Mouse (Mus musculus): Measurements from ENCODE around the gene Tom1l1.

Tom1l1 gene

DNA sequence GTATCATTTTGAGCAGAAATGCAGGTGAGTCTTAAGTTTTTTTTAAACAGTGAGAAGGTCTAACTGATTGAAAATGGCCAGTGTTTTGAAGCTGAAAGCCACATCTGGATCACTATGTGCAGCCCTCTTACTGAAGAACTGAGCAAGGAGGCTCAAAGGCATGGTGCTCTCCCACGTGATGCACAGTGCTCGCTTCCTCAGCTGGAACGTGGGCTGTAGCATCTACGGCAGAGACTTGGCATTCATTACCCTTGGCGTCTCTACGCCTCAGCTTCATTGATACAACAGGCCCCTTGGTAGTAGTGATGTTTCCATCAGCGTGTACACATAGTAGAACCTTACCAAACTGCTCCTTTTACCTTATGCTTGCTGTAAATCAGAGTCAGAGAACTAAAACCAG is 65.7 kb downstream of the Tom1l1 start:
- no peak for DNase-seq (ENCODE audit: inconsistent age in 2 of 2, low spot score in 1 of 2)

GRCm38 (mm10) chr11:90622044-90622443 is 66.1 kb downstream of the Tom1l1 start:
- no peak for DNase-seq (ENCODE audit: inconsistent age in 2 of 2, low spot score in 1 of 2)

GRCm38 (mm10) chr11:90616431-90616830 is 71.7 kb downstream of the Tom1l1 start:
- peak in 1 of 2 experiments; percentile 53 for DNase-seq (ENCODE audit: inconsistent age in 2 of 2, low spot score in 1 of 2)

- no peak for DNase-seq (ENCODE audit: inconsistent age in 2 of 2, low spot score in 1 of 2)
Measured at GRCm38 (mm10) chr11:90614743-90615142, 73.4 kb downstream of the Tom1l1 start.

DNA sequence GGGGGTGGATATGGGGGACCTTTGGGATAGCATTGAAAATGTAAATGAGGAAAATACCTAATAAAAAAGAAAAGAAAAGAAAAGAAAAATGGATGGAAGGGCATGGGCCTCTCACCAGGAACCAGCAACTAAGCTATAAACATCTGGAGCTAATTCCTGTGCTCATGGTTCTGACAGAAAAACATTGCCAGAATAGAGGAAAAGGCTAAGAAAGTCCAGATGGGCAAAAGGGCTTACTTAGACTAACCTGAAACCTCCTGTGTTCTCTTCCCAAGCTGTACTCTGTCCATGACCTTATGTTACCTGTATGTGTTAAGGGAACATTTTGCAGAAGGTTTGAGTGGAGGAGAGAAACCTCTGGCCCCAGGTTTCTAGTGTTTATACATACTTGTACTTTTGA is 76.0 kb downstream of the Tom1l1 start:
- no peak for DNase-seq (ENCODE audit: inconsistent age in 2 of 2, low spot score in 1 of 2)

GRCm38 (mm10) chr11:90603066-90603465 is 85.1 kb downstream of the Tom1l1 start:
- no peak for DNase-seq (ENCODE audit: inconsistent age in 2 of 2, low spot score in 1 of 2)

DNA sequence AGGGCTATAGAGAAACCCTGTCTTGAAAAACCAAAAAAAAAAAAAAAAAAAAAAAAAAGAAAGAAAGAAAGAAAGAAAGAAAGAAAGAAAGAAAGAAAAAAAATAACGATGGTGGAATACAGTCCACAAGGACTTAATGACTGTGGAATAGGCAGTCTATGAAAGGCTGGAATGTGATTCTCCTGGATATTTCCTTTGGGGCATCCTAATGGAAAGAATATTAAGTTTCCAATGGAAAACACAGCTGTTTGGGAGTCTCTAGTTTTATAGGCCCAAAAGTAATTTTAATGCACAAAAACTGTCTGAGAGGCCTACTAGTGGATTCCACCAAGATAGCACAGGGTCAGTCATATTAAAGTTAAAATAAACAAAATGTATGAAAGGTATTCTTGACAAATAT is 92.3 kb downstream of the Tom1l1 start:
- no peak for DNase-seq (ENCODE audit: inconsistent age in 2 of 2, low spot score in 1 of 2)
